Mouse (Mus musculus): Measurements from ENCODE around the gene Tuba1a.
A peak's percentile ranks its signal among the peaks of the same experiment; 100 is the strongest.
"Not testable (repeated sequence)": the region's sequence is repeated elsewhere in the genome, so short reads cannot be mapped to it uniquely, and the experiment has no call there.

Tuba1a gene

GRCm38 (mm10) chr15:98954425-98955253 lies 1.1 kb upstream of the Tuba1a start:
- DNase-seq, result no peak

- DNase-seq, result peak in 1 of 2 experiments; percentile 58
These were observed 627 bp downstream of the Tuba1a start for GRCm38 (mm10) chr15:98952751-98953400.

GRCm38 (mm10) chr15:98952063-98952455 lies 1.4 kb downstream of the Tuba1a start:
- no peak for DNase-seq

- DNase-seq, result not testable (repeated sequence)
These were observed 2.1 kb downstream of the Tuba1a start for GRCm38 (mm10) chr15:98951122-98952062.

GRCm38 (mm10) chr15:98949607-98949892 lies 4.0 kb downstream of the Tuba1a start:
- no peak for DNase-seq

- DNase-seq, result no peak
These were observed 4.5 kb downstream of the Tuba1a start for GRCm38 (mm10) chr15:98948857-98949606.

- no peak for DNase-seq
These were observed 5.1 kb downstream of the Tuba1a start for GRCm38 (mm10) chr15:98948382-98948781.

- no peak for DNase-seq
These were observed 5.6 kb downstream of the Tuba1a start for GRCm38 (mm10) chr15:98947884-98948283.

- no peak for DNase-seq
These were observed 10.4 kb downstream of the Tuba1a start for GRCm38 (mm10) chr15:98943133-98943532.

- DNase-seq, result no peak
These were observed 11.4 kb downstream of the Tuba1a start for GRCm38 (mm10) chr15:98942081-98942480.

GRCm38 (mm10) chr15:98941539-98941938 lies 12.0 kb downstream of the Tuba1a start:
- DNase-seq, result no peak

- no peak for DNase-seq
These were observed 12.7 kb downstream of the Tuba1a start for GRCm38 (mm10) chr15:98940816-98941215.

- DNase-seq, result peak; percentile 89
These were observed 19.2 kb downstream of the Tuba1a start, which contains the start of gene Tuba1b for GRCm38 (mm10) chr15:98934217-98934839. Gene Tuba1b (minus strand): TSS chr15:98934565.

- peak; percentile 88 to 91 for DNase-seq
These were observed 19.7 kb downstream of the Tuba1a start for GRCm38 (mm10) chr15:98933833-98934216.

GRCm38 (mm10) chr15:98933004-98933671 lies 20.4 kb downstream of the Tuba1a start:
- DNase-seq, result not testable (repeated sequence)

GRCm38 (mm10) chr15:98930998-98931397 lies 22.5 kb downstream of the Tuba1a start:
- no peak for DNase-seq

- DNase-seq, result no peak
These were observed 23.3 kb downstream of the Tuba1a start for GRCm38 (mm10) chr15:98930017-98930734.

- DNase-seq, result peak in 1 of 2 experiments; percentile 33
These were observed 24.8 kb downstream of the Tuba1a start for GRCm38 (mm10) chr15:98928598-98929240.

GRCm38 (mm10) chr15:98927566-98927965 lies 25.9 kb downstream of the Tuba1a start:
- DNase-seq, result no peak

GRCm38 (mm10) chr15:98924682-98925081 lies 28.8 kb downstream of the Tuba1a start:
- no peak for DNase-seq

Measured in spleen, adult 18-20 months (tissue).